Mouse (Mus musculus): ENCODE measurements around the gene Enho. TPM values are rescaled to one million over a fixed set of nuclear protein-coding genes. Genes with fewer than 3 reads are reported as not detected.

Enho gene
- polyA plus RNA-seq, 1 experiment from 2014 or later = 30.7 TPM

GRCm38 (mm10) chr4:41614156-41614555, 26.0 kb downstream of the Enho start:
- WGBS = 7% methylated on average over 7 of the region's 7 CpGs
- no peak for ATAC-seq (ENCODE audit: insufficient number of reproducible peaks, insufficient read depth, low FRiP score, low read depth)
- Histone ChIP-seq H3K36me3 (ENCODE audit: control insufficient read depth, insufficient read depth, low read length) (no peaks in the 10 kb centered on the region), H3K9me3 (ENCODE audit: control insufficient read depth, low read depth, low read length) (no peaks in the 10 kb centered on the region), H3K9ac (replicated peaks; ENCODE audit: low read depth, low read length) (no peak overlapping the region), H3K27ac (ENCODE audit: low read length) (no peak overlapping the region), H3K4me3 (ENCODE audit: low read depth, low read length) (no peak overlapping the region), H3K4me1 (ENCODE audit: control insufficient read depth, insufficient read depth, low read length) (peaks cover 5% of the 10 kb centered on the region; the same call in 1 of the 2 replicates), H3K27me3 (ENCODE audit: control insufficient read depth, insufficient read depth, low read length) (no peaks in the 10 kb centered on the region), H3K4me2 (replicated peaks; ENCODE audit: low read depth, low read length) (no peak overlapping the region)

- no peak for ATAC-seq (ENCODE audit: insufficient number of reproducible peaks, insufficient read depth, low FRiP score, low read depth)
- no peak overlapping the region for H3K4me3 ChIP-seq (ENCODE audit: low read depth, low read length)
- H3K27ac ChIP-seq (ENCODE audit: low read length) = no peak overlapping the region
- no peak overlapping the region for H3K9ac ChIP-seq (replicated peaks; ENCODE audit: low read depth, low read length)
- no peaks in the 10 kb centered on the region for H3K36me3 ChIP-seq (ENCODE audit: control insufficient read depth, insufficient read depth, low read length)
- 54% methylated on average over 8 of the region's 8 CpGs for WGBS
- no peaks in the 10 kb centered on the region for H3K9me3 ChIP-seq (ENCODE audit: control insufficient read depth, low read depth, low read length)
- H3K4me2 ChIP-seq (replicated peaks; ENCODE audit: low read depth, low read length) = no peak overlapping the region
- no peaks in the 10 kb centered on the region for H3K27me3 ChIP-seq (ENCODE audit: control insufficient read depth, insufficient read depth, low read length)
- H3K4me1 ChIP-seq (ENCODE audit: control insufficient read depth, insufficient read depth, low read length) = no peaks in the 10 kb centered on the region
Observed at GRCm38 (mm10) chr4:41612166-41612565, 28.0 kb downstream of the Enho start.

- WGBS = 51% methylated on average over 6 of the region's 6 CpGs
- H3K9ac ChIP-seq (replicated peaks; ENCODE audit: low read depth, low read length) = no peak overlapping the region
- H3K4me2 ChIP-seq (replicated peaks; ENCODE audit: low read depth, low read length) = no peak overlapping the region
- H3K27me3 ChIP-seq (ENCODE audit: control insufficient read depth, insufficient read depth, low read length) = no peaks in the 10 kb centered on the region
- H3K4me3 ChIP-seq (ENCODE audit: low read depth, low read length) = no peak overlapping the region
- no peak for ATAC-seq (ENCODE audit: insufficient number of reproducible peaks, insufficient read depth, low FRiP score, low read depth)
- no peak overlapping the region for H3K27ac ChIP-seq (ENCODE audit: low read length)
- H3K9me3 ChIP-seq (ENCODE audit: control insufficient read depth, low read depth, low read length) = no peaks in the 10 kb centered on the region
- no peaks in the 10 kb centered on the region for H3K4me1 ChIP-seq (ENCODE audit: control insufficient read depth, insufficient read depth, low read length)
- H3K36me3 ChIP-seq (ENCODE audit: control insufficient read depth, insufficient read depth, low read length) = no peaks in the 10 kb centered on the region
Observed at GRCm38 (mm10) chr4:41610594-41610980, 29.5 kb downstream of the Enho start.

- no peak overlapping the region for H3K9ac ChIP-seq (replicated peaks; ENCODE audit: low read depth, low read length)
- H3K4me2 ChIP-seq (replicated peaks; ENCODE audit: low read depth, low read length) = no peak overlapping the region
- H3K36me3 ChIP-seq (ENCODE audit: control insufficient read depth, insufficient read depth, low read length) = no peaks in the 10 kb centered on the region
- ATAC-seq (ENCODE audit: insufficient number of reproducible peaks, insufficient read depth, low FRiP score, low read depth) = no peak
- H3K4me1 ChIP-seq (ENCODE audit: control insufficient read depth, insufficient read depth, low read length) = no peaks in the 10 kb centered on the region
- H3K4me3 ChIP-seq (ENCODE audit: low read depth, low read length) = no peak overlapping the region
- 79% methylated on average over 10 of the region's 10 CpGs for WGBS
- no peak overlapping the region for H3K27ac ChIP-seq (ENCODE audit: low read length)
- H3K9me3 ChIP-seq (ENCODE audit: control insufficient read depth, low read depth, low read length) = no peaks in the 10 kb centered on the region
- no peaks in the 10 kb centered on the region for H3K27me3 ChIP-seq (ENCODE audit: control insufficient read depth, insufficient read depth, low read length)
Observed at GRCm38 (mm10) chr4:41609681-41610593, 30.2 kb downstream of the Enho start.

GRCm38 (mm10) chr4:41606784-41607183, 33.3 kb downstream of the Enho start:
- WGBS = 34% methylated on average over 4 of the region's 4 CpGs
- no peak overlapping the region for H3K4me2 ChIP-seq (replicated peaks; ENCODE audit: low read depth, low read length)
- H3K4me3 ChIP-seq (ENCODE audit: low read depth, low read length) = no peak overlapping the region
- no peak for ATAC-seq (ENCODE audit: insufficient number of reproducible peaks, insufficient read depth, low FRiP score, low read depth)
- H3K27ac ChIP-seq (ENCODE audit: low read length) = no peak overlapping the region
- no peak overlapping the region for H3K9ac ChIP-seq (replicated peaks; ENCODE audit: low read depth, low read length)
- no peaks in the 10 kb centered on the region for H3K4me1 ChIP-seq (ENCODE audit: control insufficient read depth, insufficient read depth, low read length)
- no peaks in the 10 kb centered on the region for H3K36me3 ChIP-seq (ENCODE audit: control insufficient read depth, insufficient read depth, low read length)
- no peaks in the 10 kb centered on the region for H3K27me3 ChIP-seq (ENCODE audit: control insufficient read depth, insufficient read depth, low read length)
- no peaks in the 10 kb centered on the region for H3K9me3 ChIP-seq (ENCODE audit: control insufficient read depth, low read depth, low read length)

GRCm38 (mm10) chr4:41604476-41605396, 35.4 kb downstream of the Enho start:
- 43% methylated on average over 8 of the region's 8 CpGs for WGBS
- no peaks in the 10 kb centered on the region for H3K36me3 ChIP-seq (ENCODE audit: control insufficient read depth, insufficient read depth, low read length)
- H3K4me1 ChIP-seq (ENCODE audit: control insufficient read depth, insufficient read depth, low read length) = no peaks in the 10 kb centered on the region
- no peak overlapping the region for H3K27ac ChIP-seq (ENCODE audit: low read length)
- no peak overlapping the region for H3K4me2 ChIP-seq (replicated peaks; ENCODE audit: low read depth, low read length)
- no peaks in the 10 kb centered on the region for H3K9me3 ChIP-seq (ENCODE audit: control insufficient read depth, low read depth, low read length)
- H3K9ac ChIP-seq (replicated peaks; ENCODE audit: low read depth, low read length) = no peak overlapping the region
- no peaks in the 10 kb centered on the region for H3K27me3 ChIP-seq (ENCODE audit: control insufficient read depth, insufficient read depth, low read length)
- ATAC-seq (ENCODE audit: insufficient number of reproducible peaks, insufficient read depth, low FRiP score, low read depth) = no peak
- no peak overlapping the region for H3K4me3 ChIP-seq (ENCODE audit: low read depth, low read length)

GRCm38 (mm10) chr4:41602818-41603217, 37.3 kb downstream of the Enho start:
- Histone ChIP-seq H3K27ac (ENCODE audit: low read length) (no peak overlapping the region), H3K27me3 (ENCODE audit: control insufficient read depth, insufficient read depth, low read length) (no peaks in the 10 kb centered on the region), H3K36me3 (ENCODE audit: control insufficient read depth, insufficient read depth, low read length) (no peaks in the 10 kb centered on the region), H3K4me3 (ENCODE audit: low read depth, low read length) (no peak overlapping the region), H3K4me1 (ENCODE audit: control insufficient read depth, insufficient read depth, low read length) (no peaks in the 10 kb centered on the region), H3K9ac (replicated peaks; ENCODE audit: low read depth, low read length) (no peak overlapping the region), H3K4me2 (replicated peaks; ENCODE audit: low read depth, low read length) (no peak overlapping the region), H3K9me3 (ENCODE audit: control insufficient read depth, low read depth, low read length) (no peaks in the 10 kb centered on the region)
- ATAC-seq (ENCODE audit: insufficient number of reproducible peaks, insufficient read depth, low FRiP score, low read depth) = no peak
- WGBS = 61% methylated on average over 4 of the region's 4 CpGs
